Mouse (Mus musculus) effector memory CD4-positive, alpha-beta T cell, adult 5 months (primary cell): ENCODE results near the gene Rest. TPM values are rescaled to one million over a fixed set of nuclear protein-coding genes. Genes with fewer than 3 reads are reported as not detected.

ENCODE experiments used
- polyA plus RNA-seq: library from polyadenylated mRNA; unstranded; fragments of 100-300 nt; shearing (Covaris generic); gene quantifications from one replicate; pipeline ENCODE4 v1.2.1, GENCODE M21; 2017

The Rest gene
- polyA plus RNA-seq: 29.6 TPM

GRCm38 (mm10) chr5:77265081-77265670 lies at the start of gene Rest:
Rest (plus strand) TSS chr5:77265491.

GRCm38 (mm10) chr5:77309924-77310772 lies 44.9 kb downstream of the Rest start, which contains the start of the genes Noa1 and Polr2b:
Noa1 (minus strand) TSS chr5:77310084.
Polr2b (plus strand) TSS chr5:77310147.

Other genes starting within 250 kb of the Rest start
- not detected for gene Thegl, start 249.5 kb upstream of the Rest start, polyA plus RNA-seq
- gene Hopx, start 150.4 kb upstream of the Rest start, polyA plus RNA-seq: 393 TPM
- gene Spink2, start 54.0 kb upstream of the Rest start, polyA plus RNA-seq: not detected
- 18.8 TPM for gene Noa1, start 44.6 kb downstream of the Rest start, polyA plus RNA-seq
- gene Polr2b, start 44.7 kb downstream of the Rest start, polyA plus RNA-seq: 37.0 TPM
- not detected for gene Igfbp7, start 142.6 kb downstream of the Rest start, polyA plus RNA-seq